In the genomic region with DNA sequence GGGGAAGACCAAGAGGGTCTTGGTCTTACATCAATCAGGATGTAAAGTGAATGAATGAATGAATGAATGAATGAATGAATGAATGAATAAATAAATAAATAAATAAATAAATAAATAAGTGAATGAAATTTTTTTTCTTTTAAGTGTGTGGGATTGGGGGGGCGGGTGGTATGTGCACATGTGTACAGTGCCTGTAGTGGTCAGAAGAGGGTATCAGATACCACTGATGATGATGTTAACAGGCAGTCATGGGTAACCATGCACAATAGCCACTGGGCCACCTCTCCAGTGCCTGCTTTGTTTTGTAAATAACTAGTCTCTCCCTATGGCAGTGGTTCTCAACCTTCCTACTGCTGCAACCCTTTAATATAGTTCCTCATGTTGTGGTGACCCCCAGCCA, we compare ENCODE assay signal across 23 mouse cellular contexts. TPM values are rescaled to one million over a fixed set of nuclear protein-coding genes. Genes with fewer than 3 reads are reported as not detected.
"Had no signal": no experiment of that assay in that cellular context is flagged by ENCODE, and none has a peak within 500 bp of the region (broad histone marks: within the 10 kb centered on the region; RNA-seq: fewer than 3 reads in every experiment).

No protein-coding gene starts in this region.

- H3K4me2 ChIP-seq: lung, embryonic 14.5 days; midbrain, embryonic 13.5 days; neural tube, embryonic 12.5 days; stomach, embryonic 15.5 days had no signal

- H3K4me1 ChIP-seq: midbrain, embryonic 13.5 days; neural tube, embryonic 12.5 days; stomach, embryonic 15.5 days had no signal

- H3K9me3 ChIP-seq: megakaryocyte, embryonic 14.5 days; midbrain, embryonic 13.5 days; neural tube, embryonic 12.5 days; stomach, embryonic 15.5 days had no signal

- H3K27ac ChIP-seq: macrophage; midbrain, embryonic 13.5 days; neural tube, embryonic 12.5 days; stomach, embryonic 15.5 days; stomach, postnatal 0 days had no signal

- H3K27me3 ChIP-seq: megakaryocyte, embryonic 14.5 days; midbrain, embryonic 13.5 days; neural tube, embryonic 12.5 days; stomach, embryonic 15.5 days had no signal

- H3K4me3 ChIP-seq: megakaryocyte, embryonic 14.5 days; midbrain, embryonic 13.5 days; neural tube, embryonic 12.5 days; stomach, embryonic 15.5 days had no signal

- ATAC-seq: midbrain, embryonic 13.5 days had no signal

- DNase-seq: lung, adult 18-20 months; lung, embryonic 14.5 days; lung, postnatal 14 days; lung, postnatal 36 days; right cerebral cortex, postnatal 14 days; thymus, adult 2 months; thymus, postnatal 25 days; thymus, postnatal 4 days had no signal

- H3K9ac ChIP-seq: lung, embryonic 14.5 days; midbrain, embryonic 13.5 days; neural tube, embryonic 12.5 days; stomach, embryonic 15.5 days had no signal

RNA-seq across cellular contexts. Expression of a gene that starts 55.9 kb away (rescaled TPM):
- total RNA-seq: megakaryocyte progenitor cell, adult 5-6 weeks; midbrain, postnatal 0 days; monocyte, adult 5-6 weeks had no signal
- polyA plus RNA-seq: liver, embryonic 16.5 days; lung, embryonic 14.5 days; lung, embryonic 16.5 days; macrophage; midbrain, embryonic 13.5 days; midbrain, postnatal 0 days; neural tube, embryonic 12.5 days; neural tube, embryonic 14.5 days; spleen, adult 2 months; stomach, embryonic 15.5 days; stomach, postnatal 0 days; testis, adult 2 months; thymus, adult 2 months; urinary bladder, adult 2 months had no signal
